Mouse (Mus musculus) olfactory bulb, adult 2 months (tissue): ENCODE results near the gene Il1rn.

Source experiments
- CTCF ChIP-seq: fragments of 200-500 bp; IDR thresholded peaks from 2 replicates; pipeline ENCODE4 v1.5.1; 2012; ENCODE audit warnings: low read depth, mild to moderate bottlenecking, low read length, moderate library complexity; ENCODE audit not compliant: insufficient read depth
- POLR2A ChIP-seq: fragments of 200-500 bp; IDR thresholded peaks from 2 replicates; pipeline ENCODE4 v1.6.1; 2012; ENCODE audit warnings: mild to moderate bottlenecking, low read depth, low read length, moderate library complexity; ENCODE audit not compliant: insufficient read depth

GRCm38 (mm10) chr2:24359347-24359746, 22.7 kb downstream of the Il1rn start:
- no peak for TF ChIP-seq POLR2A
- no peak for TF ChIP-seq CTCF
